22 mouse cellular contexts compared by ENCODE assay signal in the genomic region with DNA sequence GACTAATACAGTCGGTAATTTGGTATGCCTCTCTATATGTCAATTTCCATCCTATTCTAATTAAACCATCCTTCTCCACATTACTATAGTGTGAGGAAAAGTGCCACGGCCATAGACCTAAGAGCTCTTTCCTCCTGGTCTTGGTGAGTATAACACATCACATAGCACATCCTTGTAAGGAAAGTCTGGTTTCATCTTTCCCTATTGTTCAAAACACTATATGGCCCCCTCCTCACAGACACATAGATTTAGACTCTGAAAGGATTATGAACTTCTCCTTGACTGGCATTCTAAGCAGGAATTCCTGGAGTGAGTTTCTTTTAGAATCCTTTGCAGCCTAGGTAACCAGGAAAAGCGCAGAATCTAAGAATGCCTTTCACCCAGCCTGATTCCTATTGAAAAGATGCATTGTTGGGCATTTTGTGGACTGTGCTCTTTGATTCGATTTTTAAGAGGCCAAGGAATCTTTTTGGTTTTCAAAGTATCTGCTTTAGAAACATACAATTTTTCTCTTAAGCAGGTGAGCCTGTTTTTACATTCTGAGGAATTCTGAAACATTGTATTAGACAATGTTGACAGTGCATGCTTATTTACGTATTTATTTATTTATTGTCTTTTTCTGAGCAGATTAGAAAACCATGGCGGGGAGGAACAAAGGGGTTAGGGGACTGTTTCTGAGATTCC.
DNase-seq lines count a peak whose midpoint lies in the region; ATAC-seq lines count a peak whose summit lies in the region.
"Had no signal": no experiment of that assay in that cellular context is flagged by ENCODE, and none has a peak within 500 bp of the region (broad histone marks: within the 10 kb centered on the region; RNA-seq: fewer than 3 reads in every experiment).

No protein-coding gene starts in this region.

- H3K4me3 ChIP-seq in hindbrain, embryonic 10.5 days: no peak overlapping the region
- H3K4me3 ChIP-seq in hindbrain, embryonic 16.5 days (ENCODE audit: low read length): no peak overlapping the region
- H3K4me3 ChIP-seq in hindbrain, embryonic 12.5 days: no peak overlapping the region
- H3K4me3 ChIP-seq in midbrain, embryonic 13.5 days (replicated peaks): no peak overlapping the region
- H3K4me3 ChIP-seq: embryonic facial prominence, embryonic 15.5 days had no signal

- H3K27ac ChIP-seq in hindbrain, embryonic 10.5 days: peak overlapping the region; percentile 87
- no peak overlapping the region for H3K27ac ChIP-seq in hindbrain, embryonic 16.5 days (ENCODE audit: low read depth, low read length)
- 0 out of 2 replicates have a peak overlapping the region, but pooled peaks have one; percentile 87 for H3K27ac ChIP-seq in hindbrain, embryonic 12.5 days
- peak overlapping the region; percentile 83; the same call in 1 of the 2 replicates for H3K27ac ChIP-seq in midbrain, embryonic 13.5 days
- H3K27ac ChIP-seq: embryonic facial prominence, embryonic 15.5 days; stomach, postnatal 0 days had no signal

- peaks cover 66% of the 10 kb centered on the region for H3K4me1 ChIP-seq in hindbrain, embryonic 10.5 days (replicated peaks)
- H3K4me1 ChIP-seq in hindbrain, embryonic 16.5 days (ENCODE audit: control insufficient read depth, insufficient read depth, low read depth, low read length): peaks cover 39% of the 10 kb centered on the region
- peaks cover 57% of the 10 kb centered on the region for H3K4me1 ChIP-seq in hindbrain, embryonic 12.5 days
- H3K4me1 ChIP-seq in midbrain, embryonic 13.5 days (replicated peaks): peaks cover 65% of the 10 kb centered on the region

- H3K36me3 ChIP-seq in hindbrain, embryonic 10.5 days: no peaks in the 10 kb centered on the region
- no peaks in the 10 kb centered on the region for H3K36me3 ChIP-seq in hindbrain, embryonic 16.5 days (ENCODE audit: control insufficient read depth, insufficient read depth, low read length)
- H3K36me3 ChIP-seq in hindbrain, embryonic 12.5 days: no peaks in the 10 kb centered on the region
- H3K36me3 ChIP-seq in midbrain, embryonic 13.5 days: no peaks in the 10 kb centered on the region
- H3K36me3 ChIP-seq: embryonic facial prominence, embryonic 15.5 days had no signal

- no peak overlapping the region for H3K9ac ChIP-seq in hindbrain, embryonic 16.5 days (ENCODE audit: low read depth, low read length)
- no peak overlapping the region for H3K9ac ChIP-seq in hindbrain, embryonic 12.5 days
- no peak overlapping the region for H3K9ac ChIP-seq in midbrain, embryonic 13.5 days (replicated peaks)
- H3K9ac ChIP-seq: embryonic facial prominence, embryonic 15.5 days had no signal

- peaks cover 6% of the 10 kb centered on the region; the same call in 1 of the 2 replicates for H3K9me3 ChIP-seq in hindbrain, embryonic 10.5 days
- peaks cover 4% of the 10 kb centered on the region for H3K9me3 ChIP-seq in hindbrain, embryonic 16.5 days (ENCODE audit: control insufficient read depth, low read length)
- peaks cover 5% of the 10 kb centered on the region; the same call in 1 of the 2 replicates for H3K9me3 ChIP-seq in hindbrain, embryonic 12.5 days (replicated peaks)
- peaks cover 5% of the 10 kb centered on the region; the same call in 1 of the 2 replicates for H3K9me3 ChIP-seq in midbrain, embryonic 13.5 days
- H3K9me3 ChIP-seq: embryonic facial prominence, embryonic 15.5 days had no signal

- no peak for DNase-seq in hindbrain, embryonic 10.5 days (ENCODE audit: low spot score)
- peak; percentile 55 for DNase-seq in embryo, embryonic 11 days
- no peak for DNase-seq in layer of hippocampus, adult 11-12 months (ENCODE audit: low spot score)
- no peak for DNase-seq in kidney, adult 8-10 months
- DNase-seq in thymus, postnatal 36 days: no peak
- DNase-seq: adrenal gland, postnatal 25 days; cerebellum, adult 18-20 months; gastrocnemius, postnatal 36 days; heart, postnatal 10 days; kidney, adult 9 months; kidney, postnatal 25 days; lung, adult 18-20 months; lung, postnatal 14 days had no signal

- H3K27me3 ChIP-seq in hindbrain, embryonic 10.5 days (ENCODE audit: insufficient read depth, poor library complexity, severe bottlenecking): no peaks in the 10 kb centered on the region
- H3K27me3 ChIP-seq in hindbrain, embryonic 16.5 days (replicated peaks; ENCODE audit: control insufficient read depth, insufficient read depth, low read length): no peaks in the 10 kb centered on the region
- H3K27me3 ChIP-seq in hindbrain, embryonic 12.5 days: no peaks in the 10 kb centered on the region
- no peaks in the 10 kb centered on the region for H3K27me3 ChIP-seq in midbrain, embryonic 13.5 days
- H3K27me3 ChIP-seq: CH12.LX; embryonic facial prominence, embryonic 15.5 days had no signal

- no peak overlapping the region for H3K4me2 ChIP-seq in hindbrain, embryonic 16.5 days (ENCODE audit: low read length)
- no peak overlapping the region for H3K4me2 ChIP-seq in hindbrain, embryonic 12.5 days (replicated peaks)
- H3K4me2 ChIP-seq in midbrain, embryonic 13.5 days (replicated peaks): no peak overlapping the region
- H3K4me2 ChIP-seq: embryonic facial prominence, embryonic 15.5 days; heart, embryonic 11.5 days; liver, embryonic 11.5 days had no signal

- ATAC-seq in hindbrain, embryonic 16.5 days: no peak
- ATAC-seq in hindbrain, embryonic 12.5 days (ENCODE audit: low FRiP score): no peak
- no peak for ATAC-seq in midbrain, embryonic 13.5 days
- ATAC-seq: inflammation-experienced regulatory T-cells, adult 6 months had no signal

- 49% methylated on average over 6 of the region's 6 CpGs for WGBS in hindbrain, embryonic 10.5 days
- WGBS in hindbrain, embryonic 16.5 days: 25% methylated on average over 6 of the region's 6 CpGs
- 37% methylated on average over 6 of the region's 6 CpGs for WGBS in hindbrain, embryonic 12.5 days
- WGBS in midbrain, embryonic 13.5 days: 10% methylated on average over 6 of the region's 6 CpGs
